In genomic region chr19:6527439-6527838, GRCm38 (mm10) we compare ENCODE assay signal across 23 mouse cellular contexts. TPM values are rescaled to one million over a fixed set of nuclear protein-coding genes. Genes with fewer than 3 reads are reported as not detected.
DNase-seq lines count a peak whose midpoint lies in the region; ATAC-seq lines count a peak whose summit lies in the region.
"Had no signal": no experiment of that assay in that cellular context is flagged by ENCODE, and none has a peak within 500 bp of the region (broad histone marks: within the 10 kb centered on the region; RNA-seq: fewer than 3 reads in every experiment).

No protein-coding gene starts in this region.

- peak overlapping the region; percentile 46; the same call in 1 of the 2 replicates for H3K27ac ChIP-seq in kidney, embryonic 15.5 days
- H3K27ac ChIP-seq in embryonic facial prominence, embryonic 10.5 days (replicated peaks): no peak overlapping the region
- H3K27ac ChIP-seq: gastrocnemius, adult 2 months; heart, embryonic 10.5 days; limb, embryonic 13.5 days; liver, embryonic 15.5 days had no signal

- DNase-seq in kidney, adult 11 months: no peak
- DNase-seq in brain, adult 2 months (ENCODE audit: low read depth, low spot score): peak; percentile 96
- DNase-seq in cerebellum, adult 11-12 months: peak; percentile 94
- DNase-seq in cerebellum, postnatal 14 days: peak; percentile 92 to 94
- no peak for DNase-seq in embryonic facial prominence, embryonic 10.5 days (ENCODE audit: low spot score)
- no peak for DNase-seq in urinary bladder, postnatal 36 days (ENCODE audit: low spot score in 2 of 2)
- DNase-seq: B cell, adult 2 months; gastrocnemius, adult 2 months; kidney, adult 18-20 months; kidney, postnatal 14 days; right cerebral cortex, postnatal 25 days; thymus, adult 2 months had no signal

- H3K4me1 ChIP-seq in kidney, embryonic 15.5 days: peaks cover 64% of the 10 kb centered on the region
- peaks cover 45% of the 10 kb centered on the region for H3K4me1 ChIP-seq in embryonic facial prominence, embryonic 10.5 days

- no peak overlapping the region for H3K4me2 ChIP-seq in kidney, embryonic 15.5 days
- H3K4me2 ChIP-seq: limb, embryonic 13.5 days; liver, embryonic 15.5 days; midbrain, embryonic 11.5 days had no signal

- H3K9ac ChIP-seq in kidney, embryonic 15.5 days: no peak overlapping the region
- H3K9ac ChIP-seq: limb, embryonic 13.5 days; liver, embryonic 15.5 days had no signal

- ATAC-seq in kidney, embryonic 15.5 days (replicated peaks; ENCODE audit: low FRiP score): no peak
- ATAC-seq: lung, postnatal 0 days had no signal

- 75% methylated on average over 3 of the region's 3 CpGs for WGBS in kidney, embryonic 15.5 days
- WGBS in embryonic facial prominence, embryonic 10.5 days: 85% methylated on average over 3 of the region's 3 CpGs

- H3K4me3 ChIP-seq in kidney, embryonic 15.5 days (replicated peaks): no peak overlapping the region
- H3K4me3 ChIP-seq in embryonic facial prominence, embryonic 10.5 days: no peak overlapping the region
- H3K4me3 ChIP-seq: gastrocnemius, adult 2 months; heart, embryonic 10.5 days; limb, embryonic 13.5 days; liver, embryonic 15.5 days had no signal

- no peaks in the 10 kb centered on the region for H3K36me3 ChIP-seq in kidney, embryonic 15.5 days
- H3K36me3 ChIP-seq in embryonic facial prominence, embryonic 10.5 days (replicated peaks): no peaks in the 10 kb centered on the region
- H3K36me3 ChIP-seq: heart, embryonic 10.5 days; limb, embryonic 13.5 days; liver, embryonic 15.5 days had no signal

- no peaks in the 10 kb centered on the region for H3K9me3 ChIP-seq in kidney, embryonic 15.5 days (replicated peaks)
- H3K9me3 ChIP-seq in embryonic facial prominence, embryonic 10.5 days: no peaks in the 10 kb centered on the region
- H3K9me3 ChIP-seq: heart, embryonic 10.5 days; limb, embryonic 13.5 days; liver, embryonic 15.5 days had no signal

- peaks cover 19% of the 10 kb centered on the region for H3K27me3 ChIP-seq in kidney, embryonic 15.5 days
- H3K27me3 ChIP-seq in embryonic facial prominence, embryonic 10.5 days (replicated peaks; ENCODE audit: low read depth, poor library complexity, severe bottlenecking): peaks cover 29% of the 10 kb centered on the region

RNA-seq across cellular contexts. Expression of gene Slc22a12, which starts 15.4 kb away (rescaled TPM):
- 14.1 and 16.3 TPM in 2 replicates for polyA plus RNA-seq in kidney, embryonic 15.5 days (2015; fragmentation: Nextera tagmentation; extraction: Ambion mirVana)
- polyA plus RNA-seq in embryonic facial prominence, embryonic 10.5 days (2016; fragmentation: Nextera tagmentation; extraction: Ambion mirVana): not detected in 2 replicates
- polyA plus RNA-seq: forebrain, embryonic 11.5 days; heart, embryonic 10.5 days; heart, postnatal 0 days; limb, embryonic 13.5 days; liver, embryonic 15.5 days; midbrain, embryonic 11.5 days; neural tube, embryonic 11.5 days; stomach, embryonic 16.5 days; urinary bladder, adult 2 months had no signal

Comparison
In these comparisons a context has a peak if more than half of its experiments do, and no peak if none do; other contexts are left out.
1. DNase-seq: peak in brain, adult 2 months (single experiment), cerebellum, adult 11-12 months (single experiment) and cerebellum, postnatal 14 days (2 of 2); none in kidney, adult 11 months (single experiment), embryonic facial prominence, embryonic 10.5 days (single experiment) and urinary bladder, postnatal 36 days (0 of 2).
2. RNA of gene Slc22a12, which starts 15.4 kb away (polyA plus RNA-seq): 14.1 to 16.3 TPM in kidney, embryonic 15.5 days; not detected in embryonic facial prominence, embryonic 10.5 days; every median in the first group is over 10 times any median in the second.